Mouse (Mus musculus) hindbrain, embryonic 10.5 days (tissue): ENCODE measurements around the gene Lamc1. TPM values are rescaled to one million over a fixed set of nuclear protein-coding genes. Genes with fewer than 3 reads are reported as not detected.

Experiments used
- DNase-seq: peaks from one replicate; pipeline ENCODE4 v3.0.0-alpha.2; 2017; ENCODE audit warnings: low spot score
- H3K27ac ChIP-seq: fragments of 300-500 bp; sonication (generic); 2 replicates; pipeline ENCODE4 v1.5.1; 2016; ENCODE audit warnings: mild to moderate bottlenecking, moderate library complexity
- H3K27me3 ChIP-seq: fragments of 300-500 bp; sonication (generic); 2 replicates; pipeline ENCODE4 v1.6.1; 2016; ENCODE audit warnings: mild to moderate bottlenecking; ENCODE audit not compliant: poor library complexity, insufficient read depth, severe bottlenecking
- H3K36me3 ChIP-seq: fragments of 300-500 bp; sonication (generic); 2 replicates; pipeline ENCODE4 v1.6.1; 2016; ENCODE audit warnings: mild to moderate bottlenecking, moderate library complexity
- H3K4me1 ChIP-seq: fragments of 300-500 bp; sonication (generic); replicated peaks from 2 replicates; pipeline ENCODE4 v1.6.1; 2016; ENCODE audit warnings: mild to moderate bottlenecking
- H3K4me3 ChIP-seq: fragments of 300-500 bp; sonication (generic); 2 replicates; pipeline ENCODE4 v1.5.1; 2016; ENCODE audit warnings: mild to moderate bottlenecking, moderate library complexity
- H3K9me3 ChIP-seq: fragments of 300-500 bp; sonication (generic); 2 replicates; pipeline ENCODE4 v1.6.1; 2016; ENCODE audit warnings: mild to moderate bottlenecking, moderate library complexity
- WGBS: fragments of 180-500 bp; shearing (Covaris S2); methylation state at CpG from one replicate; pipeline ENCODE4 v1.1.7; 2016; 5-methylcytosine and 5-hydroxymethylcytosine counted together
- polyA plus RNA-seq: library from polyadenylated mRNA; unstranded; fragments of >200 nt; fragmentation: Nextera tagmentation; extraction: Ambion mirVana; gene quantifications from 2 replicates; pipeline ENCODE4 v1.2.1, GENCODE M21; 2016

Lamc1 gene
- polyA plus RNA-seq, 1 experiment from 2014 or later = 21.3 TPM

- Histone ChIP-seq H3K36me3 (no peaks in the 10 kb centered on the region), H3K4me1 (peaks cover 24% of the 10 kb centered on the region), H3K27me3 (peaks cover 27% of the 10 kb centered on the region), H3K9me3 (no peaks in the 10 kb centered on the region), H3K27ac (peak overlapping the region; percentile 72), H3K4me3 (no peak overlapping the region)
- 58% methylated on average over 15 of the region's 15 CpGs for WGBS
- no peak for DNase-seq
These were observed 141.2 kb downstream of the Lamc1 start for GRCm38 (mm10) chr1:153191237-153191942.

- Histone ChIP-seq H3K27me3 (peaks cover 57% of the 10 kb centered on the region), H3K27ac (no peak overlapping the region), H3K4me3 (no peak overlapping the region), H3K36me3 (no peaks in the 10 kb centered on the region), H3K4me1 (peaks cover 30% of the 10 kb centered on the region), H3K9me3 (no peaks in the 10 kb centered on the region)
- WGBS = 88% methylated on average over 3 of the region's 3 CpGs
- DNase-seq = no peak
These were observed 144.5 kb downstream of the Lamc1 start for GRCm38 (mm10) chr1:153188081-153188480.

DNA sequence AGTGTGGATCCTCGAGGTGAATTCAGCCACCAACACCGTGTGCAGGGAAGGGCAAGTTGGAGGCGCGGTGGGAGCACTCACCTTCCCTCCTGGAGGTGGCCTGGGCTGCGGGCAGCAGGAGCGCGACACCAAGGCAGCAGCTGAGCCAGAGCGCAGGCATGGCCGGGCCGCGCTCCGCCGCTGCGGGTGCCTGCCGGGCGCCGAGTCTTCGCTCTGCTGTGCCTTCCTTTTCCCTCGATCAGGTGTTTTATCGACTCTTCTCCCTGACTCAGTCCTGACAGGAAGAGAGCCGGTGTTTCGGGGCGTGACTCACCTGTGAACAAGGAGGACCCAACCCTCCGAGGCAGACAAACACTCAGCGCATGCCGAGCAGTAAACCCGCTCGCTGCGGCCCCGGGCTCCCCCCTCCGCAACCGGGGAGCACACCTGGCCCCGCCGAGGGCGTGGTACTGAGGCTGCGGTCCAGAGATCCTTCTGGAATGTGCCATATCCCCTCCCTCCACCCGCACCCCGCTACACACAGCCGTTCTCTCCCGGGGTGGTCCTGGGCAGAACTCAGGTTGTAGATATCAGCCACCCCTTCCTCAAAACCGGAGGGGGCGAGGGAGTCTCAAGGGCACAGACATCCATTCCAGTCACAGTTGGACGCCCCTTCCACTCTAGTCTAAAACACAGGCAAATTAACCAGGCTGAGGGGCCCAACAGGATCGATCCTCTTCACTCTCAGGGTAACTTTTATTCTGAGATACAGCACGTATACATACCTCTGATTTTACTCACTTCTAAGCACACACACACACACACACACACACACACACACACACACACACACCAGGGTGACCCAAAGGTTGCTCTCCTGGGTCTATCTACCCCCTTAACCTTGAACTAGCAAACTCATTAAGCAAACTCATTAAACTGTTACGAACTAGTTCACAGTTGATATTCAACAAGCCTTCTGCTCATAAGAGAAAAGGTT lies 146.5 kb downstream of the Lamc1 start, which contains the start of gene Lamc2:
Gene Lamc2, minus strand, starts transcription at position 620 of the 976 bp plus-strand sequence.
- DNase-seq = peak; percentile 49
- H3K27ac ChIP-seq = peak within 1 kb of the TSS; percentile 76
- peak within 1 kb of the TSS; percentile 58 for H3K4me3 ChIP-seq
- H3K36me3 ChIP-seq = no peaks in the 10 kb centered on the region
- no peaks in the 10 kb centered on the region for H3K9me3 ChIP-seq
- H3K4me1 ChIP-seq = peaks cover 16% of the 10 kb centered on the region
- H3K27me3 ChIP-seq = peaks cover 60% of the 10 kb centered on the region
- 4% methylated on average over 46 of the region's 46 CpGs for WGBS

- DNase-seq = no peak
- no peak overlapping the region for H3K27ac ChIP-seq
- peaks cover 27% of the 10 kb centered on the region for H3K27me3 ChIP-seq
- WGBS = 69% methylated on average over 9 of the region's 9 CpGs
- H3K36me3 ChIP-seq = no peaks in the 10 kb centered on the region
- H3K9me3 ChIP-seq = no peaks in the 10 kb centered on the region
- H3K4me3 ChIP-seq = no peak overlapping the region
- peaks cover 5% of the 10 kb centered on the region for H3K4me1 ChIP-seq
These were observed 151.8 kb downstream of the Lamc1 start for GRCm38 (mm10) chr1:153180586-153181289.

- Histone ChIP-seq H3K36me3 (no peaks in the 10 kb centered on the region), H3K4me3 (no peak overlapping the region), H3K4me1 (no peaks in the 10 kb centered on the region; the same call in 1 of the 2 replicates), H3K9me3 (no peaks in the 10 kb centered on the region), H3K27me3 (peaks cover 21% of the 10 kb centered on the region), H3K27ac (no peak overlapping the region)
- WGBS = 83% methylated on average over 4 of the region's 4 CpGs
- no peak for DNase-seq
These were observed 152.4 kb downstream of the Lamc1 start for GRCm38 (mm10) chr1:153180160-153180559.

DNA sequence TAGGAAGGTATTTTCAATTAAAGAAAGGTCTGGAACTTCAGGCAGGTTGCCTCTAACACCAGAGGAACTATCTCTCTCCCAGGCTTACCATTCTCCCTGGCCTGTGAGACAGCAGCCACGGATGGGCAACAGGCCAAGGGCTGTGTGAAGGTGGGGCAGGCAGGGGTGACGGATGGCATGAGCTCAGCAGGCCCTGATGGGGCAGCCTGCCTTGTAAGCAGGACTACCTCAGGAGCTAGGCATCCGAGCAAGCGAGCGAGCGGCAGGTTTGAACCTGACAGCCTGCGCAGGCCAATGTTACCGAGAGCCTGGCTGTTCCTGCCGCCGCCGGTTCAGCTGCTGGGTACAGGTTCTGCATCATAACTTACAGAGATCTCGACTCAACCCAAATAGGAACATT lies 157.8 kb downstream of the Lamc1 start:
- DNase-seq = no peak
- 75% methylated on average over 12 of the region's 12 CpGs for WGBS

GRCm38 (mm10) chr1:153173276-153173675 lies 159.3 kb downstream of the Lamc1 start:
- no peak overlapping the region for H3K4me3 ChIP-seq
- no peaks in the 10 kb centered on the region for H3K9me3 ChIP-seq
- H3K4me1 ChIP-seq = peaks cover 20% of the 10 kb centered on the region
- 87% methylated on average over 3 of the region's 3 CpGs for WGBS
- DNase-seq = no peak
- no peaks in the 10 kb centered on the region for H3K36me3 ChIP-seq
- no peaks in the 10 kb centered on the region for H3K27me3 ChIP-seq
- 0 out of 2 replicates have a peak overlapping the region, but pooled peaks have one; percentile 46 for H3K27ac ChIP-seq

More for the DNA sequence above, 157.8 kb downstream of the Lamc1 start:
- Histone ChIP-seq H3K4me3 (no peak overlapping the region), H3K27me3 (no peaks in the 10 kb centered on the region), H3K9me3 (no peaks in the 10 kb centered on the region), H3K36me3 (no peaks in the 10 kb centered on the region), H3K27ac (no peak overlapping the region), H3K4me1 (peaks cover 20% of the 10 kb centered on the region)

DNA sequence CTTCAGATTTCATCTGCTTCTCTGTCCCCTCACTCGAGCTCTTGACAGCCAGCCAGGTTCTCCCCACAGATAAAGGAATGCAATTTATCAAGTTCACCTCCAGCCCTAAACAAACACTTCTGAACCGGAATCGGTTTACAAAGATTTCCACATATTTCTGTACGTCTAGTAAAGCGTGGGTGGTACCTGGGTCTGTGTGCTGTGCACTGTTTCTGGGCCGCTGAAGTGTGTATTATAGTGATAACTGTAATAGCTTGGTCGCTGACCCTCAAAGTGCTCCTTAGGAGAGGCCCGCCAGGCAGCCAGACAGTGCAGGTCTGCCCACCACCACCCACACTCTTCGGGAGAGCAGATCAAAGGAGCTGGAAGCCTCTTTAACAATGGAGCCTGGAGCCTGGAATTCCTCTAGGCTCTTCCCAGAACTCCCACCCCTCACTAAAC lies 160.3 kb downstream of the Lamc1 start:
- Histone ChIP-seq H3K9me3 (no peaks in the 10 kb centered on the region), H3K4me3 (no peak overlapping the region), H3K36me3 (no peaks in the 10 kb centered on the region), H3K27ac (peak overlapping the region; percentile 57), H3K27me3 (no peaks in the 10 kb centered on the region), H3K4me1 (peaks cover 20% of the 10 kb centered on the region)
- DNase-seq = peak; percentile 23
- WGBS = 28% methylated on average over 9 of the region's 9 CpGs

- WGBS = 88% methylated on average over 10 of the region's 10 CpGs
- no peak overlapping the region for H3K27ac ChIP-seq
- H3K4me3 ChIP-seq = no peak overlapping the region
- H3K9me3 ChIP-seq = no peaks in the 10 kb centered on the region
- no peak for DNase-seq
- H3K36me3 ChIP-seq = no peaks in the 10 kb centered on the region
- peaks cover 20% of the 10 kb centered on the region for H3K4me1 ChIP-seq
- H3K27me3 ChIP-seq = no peaks in the 10 kb centered on the region
These were observed 161.6 kb downstream of the Lamc1 start for GRCm38 (mm10) chr1:153171011-153171410.

Other genes starting within 250 kb of the Lamc1 start
- 2.3 and 2.8 TPM in 2 replicates for gene Lamc2, start 146.3 kb downstream of the Lamc1 start, polyA plus RNA-seq
- not detected in 2 replicates for gene Shcbp1l, start 92.4 kb upstream of the Lamc1 start, polyA plus RNA-seq
- gene Dhx9, start 154.9 kb upstream of the Lamc1 start, polyA plus RNA-seq = 31.1 and 42.1 TPM in 2 replicates
- gene Npl, start 217.3 kb upstream of the Lamc1 start, polyA plus RNA-seq = 15.5 and 17.8 TPM in 2 replicates